Mouse (Mus musculus) midbrain, embryonic 15.5 days (tissue): Measurements from ENCODE around the gene Psmd14. TPM values are rescaled to one million over a fixed set of nuclear protein-coding genes. Genes with fewer than 3 reads are reported as not detected.

ENCODE experiments used
- ATAC-seq: fragments of 200-750 bp; cut with Nextera tagmentation; replicated peaks from 2 replicates; pipeline ENCODE4 v1.8.0; 2017; ENCODE audit warnings: moderate TSS enrichment
- H3K27ac ChIP-seq: fragments of 300-500 bp; sonication (generic); 2 replicates; pipeline ENCODE4 v1.5.1; 2015; ENCODE audit warnings: mild to moderate bottlenecking, inconsistent platforms
- H3K27me3 ChIP-seq: fragments of 300-500 bp; sonication (generic); replicated peaks from 2 replicates; pipeline ENCODE4 v1.6.1; 2015; ENCODE audit warnings: inconsistent platforms
- H3K36me3 ChIP-seq: fragments of 300-500 bp; sonication (generic); replicated peaks from 2 replicates; pipeline ENCODE4 v1.6.1; 2015; ENCODE audit warnings: inconsistent platforms
- H3K4me1 ChIP-seq: fragments of 300-500 bp; sonication (generic); 2 replicates; pipeline ENCODE4 v1.6.1; 2015; ENCODE audit warnings: inconsistent platforms
- H3K4me2 ChIP-seq: fragments of 300-500 bp; sonication (generic); 2 replicates; pipeline ENCODE4 v1.6.1; 2015; ENCODE audit warnings: inconsistent platforms, mild to moderate bottlenecking, moderate library complexity
- H3K4me3 ChIP-seq: fragments of 300-500 bp; sonication (generic); 2 replicates; pipeline ENCODE4 v1.5.1; 2015; ENCODE audit warnings: mild to moderate bottlenecking, inconsistent platforms
- H3K9ac ChIP-seq: fragments of 300-500 bp; sonication (generic); 2 replicates; pipeline ENCODE4 v1.6.1; 2015; ENCODE audit warnings: mild to moderate bottlenecking, inconsistent platforms
- H3K9me3 ChIP-seq: fragments of 300-500 bp; sonication (generic); 2 replicates; pipeline ENCODE4 v1.6.1; 2016; ENCODE audit warnings: inconsistent platforms
- WGBS: fragments of 180-500 bp; shearing (Covaris S2); methylation state at CpG from one replicate; pipeline ENCODE4 v1.1.7; 2015; ENCODE audit warnings: mixed read lengths; 5-methylcytosine and 5-hydroxymethylcytosine counted together
- microRNA-seq: library from miRNA; unstranded; fragments of <30 nt; microRNA quantifications from one replicate; pipeline ENCODE4, GENCODE M21; 2016
- polyA plus RNA-seq: library from polyadenylated mRNA; unstranded; fragments of >200 nt; fragmentation: Nextera tagmentation; extraction: Ambion mirVana; gene quantifications from 2 replicates; pipeline ENCODE4 v1.2.1, GENCODE M21; 2015

Psmd14 gene
- polyA plus RNA-seq, 1 experiment from 2014 or later, result 190 TPM

- no peak overlapping the region for H3K9ac ChIP-seq
- no peak overlapping the region for H3K27ac ChIP-seq
- no peaks in the 10 kb centered on the region for H3K9me3 ChIP-seq
- no peak overlapping the region for H3K4me2 ChIP-seq
- 83% methylated on average over 4 of the region's 4 CpGs for WGBS
- H3K4me1 ChIP-seq, result peaks cover 8% of the 10 kb centered on the region
- H3K4me3 ChIP-seq, result no peak overlapping the region
- no peak for ATAC-seq
- H3K27me3 ChIP-seq, result no peaks in the 10 kb centered on the region
- H3K36me3 ChIP-seq, result no peaks in the 10 kb centered on the region
Measured at GRCm38 (mm10) chr2:61820203-61820602, 108.7 kb downstream of the Psmd14 start.

GRCm38 (mm10) chr2:61823426-61824140, 112.1 kb downstream of the Psmd14 start:
- H3K27ac ChIP-seq, result no peak overlapping the region
- no peaks in the 10 kb centered on the region for H3K36me3 ChIP-seq
- no peak overlapping the region for H3K4me2 ChIP-seq
- WGBS, result 84% methylated on average over 1 of the region's 1 CpGs
- no peaks in the 10 kb centered on the region for H3K27me3 ChIP-seq
- ATAC-seq, result no peak
- no peak overlapping the region for H3K4me3 ChIP-seq
- no peaks in the 10 kb centered on the region for H3K9me3 ChIP-seq
- H3K4me1 ChIP-seq, result no peaks in the 10 kb centered on the region
- H3K9ac ChIP-seq, result no peak overlapping the region

- H3K27me3 ChIP-seq, result no peaks in the 10 kb centered on the region
- 68% methylated on average over 2 of the region's 2 CpGs for WGBS
- H3K4me3 ChIP-seq, result no peak overlapping the region
- H3K4me2 ChIP-seq, result no peak overlapping the region
- no peak overlapping the region for H3K27ac ChIP-seq
- ATAC-seq, result no peak
- H3K9me3 ChIP-seq, result no peaks in the 10 kb centered on the region
- no peak overlapping the region for H3K9ac ChIP-seq
- no peaks in the 10 kb centered on the region for H3K36me3 ChIP-seq
- no peaks in the 10 kb centered on the region for H3K4me1 ChIP-seq
Measured at GRCm38 (mm10) chr2:61837243-61837806, 125.8 kb downstream of the Psmd14 start.

Small RNAs within 50 kb of the gene (microRNA-seq; reads per million reads assigned to microRNA genes)
- gene Gm22403, result not detected

Other genes starting within 250 kb of the Psmd14 start
- gene Tank, start 133.1 kb upstream of the Psmd14 start, polyA plus RNA-seq, result 25.9 and 28.4 TPM in 2 replicates
- 2.8 and 3.7 TPM in 2 replicates for gene Tbr1, start 91.2 kb downstream of the Psmd14 start, polyA plus RNA-seq